Mouse (Mus musculus) CH12.LX (cell line): ENCODE data around the gene Olfr711.

Experiments
- CTCF ChIP-seq, 2 experiments: IDR thresholded peaks in 1 of 2; conservative IDR thresholded peaks in 1 of 2; 2 replicates each; pipeline ENCODE4 v1.5.1; 2011 to 2012; ENCODE audit warnings: low read depth in 2 of 2, low read length in 2 of 2, improper control_type of control experiment in 1 of 2, inconsistent platforms in 1 of 2, mild to moderate bottlenecking in 1 of 2, moderate library complexity in 1 of 2
- EP300 ChIP-seq: IDR thresholded peaks from 2 replicates; pipeline ENCODE4 v1.6.1; 2011; ENCODE audit warnings: low read length, improper control_type of control experiment
- JUN ChIP-seq: IDR thresholded peaks from 2 replicates; pipeline ENCODE4 v1.6.1; 2011; ENCODE audit warnings: low read depth, mild to moderate bottlenecking, low read length, improper control_type of control experiment, moderate library complexity; ENCODE audit not compliant: insufficient read depth
- MAX ChIP-seq: IDR thresholded peaks from 2 replicates; pipeline ENCODE4 v1.6.1; 2011; ENCODE audit warnings: low read length, improper control_type of control experiment
- MAZ ChIP-seq: IDR thresholded peaks from 2 replicates; pipeline ENCODE4 v1.6.1; 2012; ENCODE audit warnings: low read depth, mild to moderate bottlenecking, inconsistent platforms, low read length, improper control_type of control experiment, moderate library complexity
- MEF2A ChIP-seq: IDR thresholded peaks from 2 replicates; pipeline ENCODE4 v1.6.1; 2014; ENCODE audit warnings: low read depth, mild to moderate bottlenecking, inconsistent platforms, low read length, improper control_type of control experiment, borderline replicate concordance
- MXI1 ChIP-seq: IDR thresholded peaks from 2 replicates; pipeline ENCODE4 v1.6.1; 2011; ENCODE audit warnings: mild to moderate bottlenecking, low read depth, low read length, improper control_type of control experiment
- NELFE ChIP-seq: IDR thresholded peaks from 2 replicates; pipeline ENCODE4 v1.6.1; 2011; ENCODE audit warnings: low read depth, low read length, improper control_type of control experiment
- POLR2A ChIP-seq: IDR thresholded peaks from 2 replicates; pipeline ENCODE4 v1.6.1; 2011; ENCODE audit warnings: low read depth, mild to moderate bottlenecking, improper control_type of control experiment, low read length
- TBP ChIP-seq: conservative IDR thresholded peaks from 2 replicates; pipeline ENCODE4 v1.6.1; 2011; ENCODE audit warnings: low read depth, low read length, improper control_type of control experiment
- ZC3H11A ChIP-seq: IDR thresholded peaks from 2 replicates; pipeline ENCODE4 v1.6.1; 2012; ENCODE audit warnings: low read depth, mild to moderate bottlenecking, inconsistent platforms, low read length, improper control_type of control experiment
- ZKSCAN1 ChIP-seq: IDR thresholded peaks from 2 replicates; pipeline ENCODE4 v1.6.1; 2012; ENCODE audit warnings: low read depth, inconsistent platforms, low read length, improper control_type of control experiment, borderline replicate concordance

- TF ChIP-seq MAZ (no peak), MXI1 (no peak), TBP (no peak), ZKSCAN1 (no peak), JUN (no peak), POLR2A (no peak), CTCF (conservative IDR thresholded peaks at IDR 0.05 in 1 of 2, IDR thresholded peaks at IDR 0.05 in 1 of 2; ENCODE audit: low read depth in 2 of 2, low read length in 2 of 2) (no peak), NELFE (no peak), MAX (no peak), EP300 (no peak), MEF2A (no peak), ZC3H11A (no peak)
Measured at GRCm38 (mm10) chr7:106932119-106932518, 43.1 kb downstream of the Olfr711 start, which contains the start of gene Olfr709-ps1.
